Mouse (Mus musculus) liver, adult 2 months (tissue): Measurements from ENCODE around the gene Asah2.

Source experiments
- CTCF ChIP-seq: fragments of 200-500 bp; IDR thresholded peaks from 2 replicates; pipeline ENCODE4 v1.5.1; 2011; ENCODE audit warnings: low read depth, low read length, control low read depth
- POLR2A ChIP-seq: fragments of 200-500 bp; IDR thresholded peaks from 2 replicates; pipeline ENCODE4 v1.6.1; 2011; ENCODE audit warnings: low read length, control low read depth; ENCODE audit not compliant: insufficient read depth; ENCODE audit errors: extremely low read depth

- TF ChIP-seq POLR2A (no peak), CTCF (no peak; the same call in 1 of the 2 replicates)
These were observed 9.5 kb upstream of the Asah2 start for GRCm38 (mm10) chr19:32117484-32118018.
